Mouse (Mus musculus) heart, postnatal 0 days (tissue): Measurements from ENCODE around the gene Spink8.

ENCODE experiments used
- CTCF ChIP-seq: IDR thresholded peaks from 2 replicates; pipeline ENCODE4 v1.5.1; 2016; ENCODE audit warnings: antibody characterized with exemption, control low read depth, low read depth
- EP300 ChIP-seq: IDR thresholded peaks from 2 replicates; pipeline ENCODE4 v1.6.1; 2016; ENCODE audit warnings: antibody characterized with exemption, low read depth

DNA sequence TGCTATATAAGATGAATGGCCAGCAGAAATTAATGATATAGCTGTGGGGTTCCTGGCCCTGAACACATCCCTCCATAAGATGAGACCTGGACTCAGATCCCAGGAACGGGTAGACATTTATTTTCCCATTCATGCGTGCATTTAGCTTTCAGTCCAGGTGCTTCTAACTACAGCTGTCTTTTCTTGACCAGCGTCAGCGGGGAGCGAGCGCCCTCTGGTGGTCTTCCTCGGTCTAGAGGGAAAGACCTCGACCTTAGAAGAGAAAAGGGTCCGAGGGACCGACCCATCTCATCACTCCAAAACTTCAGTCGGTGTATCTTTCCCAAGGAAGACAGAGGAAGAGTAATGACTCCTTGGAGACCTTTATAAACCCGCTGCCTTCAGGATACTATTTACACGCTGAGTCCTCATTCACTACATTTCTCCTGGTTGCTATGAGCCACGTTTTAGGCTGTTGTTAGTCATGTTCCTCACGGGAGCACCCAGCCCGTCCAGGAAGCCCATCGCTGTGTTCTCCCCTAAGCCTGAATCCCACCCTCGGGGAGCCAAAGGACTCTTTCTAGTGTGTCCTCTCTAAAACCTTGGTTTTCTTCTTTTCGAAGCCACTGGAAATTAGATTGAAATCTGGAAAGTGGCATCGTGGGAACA is 50.4 kb downstream of the Spink8 start:
- TF ChIP-seq CTCF (peak; percentile 89), EP300 (no peak)
